Mouse (Mus musculus): ENCODE results near the gene Gm11116.
"Not testable (repeated sequence)": the region's sequence is repeated elsewhere in the genome, so short reads cannot be mapped to it uniquely, and the experiment has no call there.

The Gm11116 gene

GRCm38 (mm10) chr5:88111430-88111829 lies at the start of gene Gm11116:
TSS of gene Gm11116 (minus strand) at chr5:88111530.
- DNase-seq (ENCODE audit: low spot score), result no peak

GRCm38 (mm10) chr5:88153999-88154398 lies 42.7 kb upstream of the Gm11116 start, which contains the start of gene Gm11115:
TSS of gene Gm11115 (minus strand) at chr5:88154099.
- no peak for DNase-seq (ENCODE audit: low spot score)

- not testable (repeated sequence) for DNase-seq (ENCODE audit: low spot score)
Observed at GRCm38 (mm10) chr5:88086256-88086655, 25.1 kb downstream of the Gm11116 start, which contains the start of gene Smr2. TSS of gene Smr2 (plus strand) at chr5:88086556.
